Mouse (Mus musculus): Measurements from ENCODE around the gene Mapk9.

GRCm38 (mm10) chr11:49831980-49832379, 14.6 kb upstream of the Mapk9 start:
- no peak for TF ChIP-seq CTCF (IDR thresholded peaks at IDR 0.05; ENCODE audit: low read depth, low read length)
- no peak for TF ChIP-seq TAL1 (conservative IDR thresholded peaks at IDR 0.05; ENCODE audit: low read depth, low read length)
- no peak for TF ChIP-seq GATA1 (IDR thresholded peaks at IDR 0.05; ENCODE audit: borderline replicate concordance, low read length)

Measured in G1E (cell line).